Mouse (Mus musculus): ENCODE measurements around the gene Pkhd1. TPM values are rescaled to one million over a fixed set of nuclear protein-coding genes. Genes with fewer than 3 reads are reported as not detected.
"Not testable (repeated sequence)": the region's sequence is repeated elsewhere in the genome, so short reads cannot be mapped to it uniquely, and the experiment has no call there.

Pkhd1 gene
- total RNA-seq, 2 experiments from 2014 or later, result not detected

DNA sequence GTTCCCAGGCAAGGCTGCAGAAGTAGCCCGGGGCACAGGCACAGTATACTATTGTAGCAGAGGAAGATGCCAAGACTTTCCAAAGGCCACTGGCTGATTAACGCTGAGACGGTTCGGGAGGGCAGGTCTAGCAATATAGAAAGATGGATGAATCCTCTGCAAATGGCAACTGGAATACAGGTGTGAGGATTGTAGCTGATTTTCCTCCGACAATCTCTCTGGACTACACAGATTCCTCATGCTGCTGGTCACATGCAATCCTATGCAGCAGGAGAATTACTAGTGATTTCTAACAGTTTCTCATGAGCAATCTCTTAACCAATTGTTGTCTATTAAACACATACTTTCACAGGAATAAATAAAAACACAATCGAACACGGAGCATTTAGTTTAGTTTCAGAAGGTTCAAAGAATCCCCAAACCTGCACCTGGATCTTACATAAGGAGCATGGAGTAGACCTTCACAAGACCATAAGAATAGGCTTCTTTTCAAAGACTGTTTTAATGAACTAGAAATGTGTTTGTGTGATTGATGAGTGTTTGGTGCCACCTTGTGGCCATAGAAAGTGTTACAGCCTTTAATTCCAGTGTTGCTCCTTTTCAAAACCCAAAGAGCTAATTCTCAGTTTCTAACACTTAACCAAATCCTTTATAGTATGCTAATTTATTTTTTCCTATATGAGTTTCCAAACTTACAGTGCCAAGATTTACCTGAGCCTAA is 104.3 kb downstream of the Pkhd1 start:
- DNase-seq (ENCODE audit: low spot score), result no peak
- intact Hi-C loops (cut with DNase I), result loop anchor here (1.0 to 10.0 kb wide), 2 partner anchors 202 to 1309 kb away; partner anchors contain the start of gene Tfap2b

GRCm38 (mm10) chr1:20498965-20499364 is 118.9 kb downstream of the Pkhd1 start:
- no peak for DNase-seq (ENCODE audit: low spot score)
- intact Hi-C loops (cut with DNase I), result no loop called here

DNA sequence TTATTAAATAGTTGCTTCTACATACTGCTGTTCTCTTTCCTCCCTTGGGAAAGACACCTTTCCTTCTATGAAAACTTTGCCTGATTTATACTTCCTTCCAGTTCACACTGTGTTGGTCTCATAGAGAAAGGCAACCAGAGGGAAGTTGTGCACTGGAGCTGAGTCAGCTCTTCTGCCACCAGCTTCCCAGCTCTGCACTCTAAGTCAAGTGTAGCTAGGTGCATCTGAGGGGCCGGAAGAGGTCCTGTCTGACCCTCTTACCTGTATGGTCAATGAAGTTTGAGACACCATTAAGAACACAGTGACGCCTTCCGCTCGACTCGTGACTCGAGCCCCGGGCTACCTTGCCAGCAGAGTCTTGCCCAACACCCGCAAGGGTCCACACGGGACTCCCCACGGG is 131.8 kb downstream of the Pkhd1 start:
- intact Hi-C loops (cut with DNase I), result no loop called here
- DNase-seq (ENCODE audit: low spot score), result no peak

DNA sequence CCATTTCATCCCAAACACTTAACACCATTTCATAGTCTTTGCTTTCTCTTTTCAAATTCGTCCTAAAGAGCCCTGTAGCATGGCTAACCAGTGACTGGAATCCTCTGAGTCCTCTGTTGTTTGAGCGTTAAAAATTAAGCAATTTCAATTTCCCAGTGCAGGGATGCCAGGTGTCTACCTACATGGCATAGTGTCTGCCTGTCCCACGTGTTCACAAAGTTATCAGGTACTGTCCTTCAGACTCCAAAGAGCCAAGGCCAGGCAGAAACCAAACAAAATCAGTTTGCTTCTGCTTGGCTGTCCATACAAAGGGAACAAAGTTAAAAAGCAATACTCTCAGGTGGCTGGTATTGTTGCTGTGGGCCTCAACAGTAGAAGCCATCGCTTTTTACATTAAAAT is 136.0 kb downstream of the Pkhd1 start:
- no peak for DNase-seq (ENCODE audit: low spot score)
- intact Hi-C loops (cut with DNase I), result no loop called here

GRCm38 (mm10) chr1:20478695-20479094 is 139.2 kb downstream of the Pkhd1 start:
- intact Hi-C loops (cut with DNase I), result no loop called here
- DNase-seq (ENCODE audit: low spot score), result no peak

DNA sequence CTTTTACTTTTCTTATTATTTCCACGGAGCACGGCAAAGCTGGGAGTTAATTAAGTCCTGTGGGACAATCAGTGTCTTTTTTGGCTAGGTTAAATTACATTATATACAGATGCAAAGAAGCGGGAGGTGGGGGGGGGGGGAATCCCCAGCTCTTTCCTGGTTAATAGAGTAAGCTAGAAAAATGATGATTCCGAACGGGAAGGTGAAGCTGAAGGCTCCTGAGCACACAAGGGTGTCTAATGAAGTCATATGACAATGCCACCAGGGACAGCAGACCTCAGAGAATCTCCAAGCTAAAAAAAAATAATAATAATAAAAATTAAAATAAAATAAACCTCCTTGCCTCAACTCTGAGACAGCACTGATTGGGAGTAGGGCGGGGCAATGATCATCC is 139.6 kb downstream of the Pkhd1 start:
- no peak for DNase-seq (ENCODE audit: low spot score)
- intact Hi-C loops (cut with DNase I), result no loop called here

DNA sequence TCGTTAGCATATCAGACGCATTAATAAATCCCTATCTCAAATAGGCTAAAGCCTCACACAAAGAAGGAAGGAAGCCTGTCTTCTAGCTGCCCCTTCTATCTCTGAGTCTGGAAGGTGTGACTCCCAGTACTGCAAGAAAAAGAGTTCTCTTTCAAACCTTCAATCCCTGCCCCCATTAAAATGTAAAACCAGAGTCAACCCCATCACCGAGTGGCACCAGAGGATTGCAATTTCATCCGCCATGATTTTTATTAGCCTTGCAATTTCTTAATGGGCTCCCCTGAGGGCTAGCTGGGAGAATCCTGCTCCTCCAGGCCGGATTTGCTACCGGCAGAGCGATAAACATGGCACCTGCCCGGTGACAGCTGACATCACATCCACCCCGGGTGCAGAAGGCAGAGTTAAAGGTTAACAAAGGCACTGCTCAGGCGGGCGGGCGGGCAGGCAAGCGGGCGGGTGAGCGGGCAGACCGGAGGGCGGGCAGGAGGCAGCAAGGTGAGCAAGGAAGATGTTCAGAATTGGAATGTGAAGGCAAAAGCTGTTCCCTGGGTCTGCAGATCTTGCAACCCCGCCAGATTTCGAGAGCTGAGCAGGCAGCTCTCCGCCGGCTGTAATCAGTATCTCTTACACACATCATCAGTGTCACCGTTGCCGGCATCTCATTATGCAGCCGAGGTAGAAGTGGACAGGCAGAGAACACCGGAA is 140.2 kb downstream of the Pkhd1 start:
- DNase-seq (ENCODE audit: low spot score), result no peak
- intact Hi-C loops (cut with DNase I), result no loop called here

GRCm38 (mm10) chr1:20470770-20471169 is 147.1 kb downstream of the Pkhd1 start:
- no peak for DNase-seq (ENCODE audit: low spot score)
- intact Hi-C loops (cut with DNase I), result no loop called here

DNA sequence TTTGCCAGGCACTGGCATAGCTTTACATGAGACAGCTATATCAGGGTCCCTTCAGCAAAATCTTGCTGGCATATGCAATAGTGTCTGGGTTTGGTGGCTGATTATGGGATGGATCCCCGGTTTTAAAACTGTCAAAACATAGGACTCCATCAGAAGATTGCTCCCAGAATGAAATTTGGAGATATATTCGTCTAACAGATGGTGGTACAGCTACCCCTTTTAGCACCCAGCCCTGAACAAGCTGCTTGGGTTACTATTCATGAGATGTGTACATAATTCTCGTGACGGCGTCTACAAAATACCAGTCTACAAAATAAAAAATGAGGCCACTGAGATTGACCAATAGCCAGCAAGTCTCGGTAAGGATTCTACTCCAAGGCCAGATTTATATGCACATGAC is 147.5 kb downstream of the Pkhd1 start:
- DNase-seq (ENCODE audit: low spot score), result no peak
- intact Hi-C loops (cut with DNase I), result no loop called here

- intact Hi-C loops (cut with DNase I), result no loop called here
- DNase-seq (ENCODE audit: low spot score), result no peak
Observed at GRCm38 (mm10) chr1:20466481-20466880, 151.4 kb downstream of the Pkhd1 start.

- DNase-seq (ENCODE audit: low spot score), result no peak
- intact Hi-C loops (cut with DNase I), result no loop called here
Observed at GRCm38 (mm10) chr1:20454621-20455020, 163.2 kb downstream of the Pkhd1 start.

GRCm38 (mm10) chr1:20450074-20450473 is 167.8 kb downstream of the Pkhd1 start:
- no peak for DNase-seq (ENCODE audit: low spot score)
- intact Hi-C loops (cut with DNase I), result no loop called here

DNA sequence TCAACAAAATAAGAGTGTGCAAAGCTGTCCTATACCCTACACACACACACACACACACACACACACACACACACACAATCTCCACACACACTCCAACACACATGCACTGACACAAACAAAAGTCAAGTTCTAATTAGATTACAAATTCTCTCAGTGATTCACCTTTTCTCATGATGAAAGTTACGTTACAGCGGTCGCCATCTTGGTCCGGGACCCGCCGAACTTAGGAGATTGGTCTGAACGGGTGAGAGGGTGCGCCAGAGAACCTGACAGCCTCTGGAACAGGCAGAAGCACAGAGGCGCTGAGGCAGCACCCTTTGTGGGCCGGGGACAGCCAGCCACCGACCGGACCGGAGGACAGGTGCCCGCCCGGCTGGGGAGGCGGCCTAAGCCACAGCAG is 185.8 kb downstream of the Pkhd1 start:
- intact Hi-C loops (cut with DNase I), result not testable (repeated sequence)

GRCm38 (mm10) chr1:20429056-20429394 is 188.8 kb downstream of the Pkhd1 start:
- intact Hi-C loops (cut with DNase I), result no loop called here
- DNase-seq (ENCODE audit: low spot score), result no peak

More for the DNA sequence above, 185.8 kb downstream of the Pkhd1 start:
- not testable (repeated sequence) for DNase-seq (ENCODE audit: low spot score)

DNA sequence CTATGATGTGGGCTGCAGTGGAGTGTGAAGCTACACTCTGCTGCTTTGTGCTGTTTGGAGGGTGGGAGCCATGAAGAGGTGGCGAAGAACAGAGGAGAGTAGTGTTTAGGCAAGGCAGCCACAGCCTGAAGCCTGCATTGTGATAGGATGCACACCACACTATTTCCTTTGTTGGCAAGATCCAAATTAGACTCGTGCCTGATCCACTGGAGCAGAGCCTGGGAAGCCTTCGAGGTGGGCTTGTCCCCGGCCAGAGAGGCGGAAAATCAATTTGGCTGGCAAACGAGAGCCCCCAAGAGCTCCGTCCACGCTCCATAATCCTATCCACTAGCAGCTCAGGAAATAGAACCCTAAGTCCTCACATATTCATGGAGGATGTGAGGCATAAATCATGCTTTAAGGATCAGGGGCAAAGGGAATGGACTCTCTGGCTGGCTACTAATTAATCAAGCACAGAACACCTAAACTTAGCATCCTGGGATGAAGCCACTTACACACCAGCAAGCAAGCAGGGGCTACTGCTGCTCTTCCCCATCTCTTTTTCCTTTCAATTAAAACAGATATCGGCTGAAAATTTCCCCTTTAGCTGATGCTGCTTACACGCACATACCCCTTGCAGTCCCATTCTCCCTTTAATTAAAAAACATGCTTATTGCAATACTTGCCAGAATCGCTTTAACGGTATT is 189.4 kb downstream of the Pkhd1 start:
- intact Hi-C loops (cut with DNase I), result no loop called here
- DNase-seq (ENCODE audit: low spot score), result no peak

DNA sequence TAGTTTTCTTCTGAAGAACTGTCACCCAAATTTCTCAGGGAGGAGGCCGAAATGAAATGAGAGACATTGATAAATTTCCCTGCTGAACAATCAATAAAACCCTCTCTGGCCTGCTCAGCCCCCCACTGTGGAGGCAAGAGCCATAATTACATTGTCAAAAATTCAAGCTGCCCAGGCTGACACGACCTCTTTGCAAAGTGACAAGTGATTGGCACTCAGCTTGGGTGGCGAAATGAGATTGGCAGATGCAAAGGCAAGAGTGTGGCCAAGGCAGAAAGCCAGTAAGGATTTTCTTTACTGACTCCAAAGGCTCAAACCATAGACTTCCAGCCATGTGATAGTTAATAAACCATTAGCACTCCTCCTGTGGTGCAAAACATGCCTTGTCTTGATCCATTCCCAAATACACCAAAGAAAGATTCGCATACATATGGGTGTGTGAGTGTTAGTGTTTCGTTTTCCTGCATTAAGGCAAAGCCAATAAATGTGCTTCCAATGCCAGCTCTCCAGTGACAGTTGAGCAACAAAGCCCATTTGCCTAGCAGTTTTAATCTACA is 208.4 kb downstream of the Pkhd1 start:
- DNase-seq (ENCODE audit: low spot score), result no peak
- intact Hi-C loops (cut with DNase I), result no loop called here

- no peak for DNase-seq (ENCODE audit: low spot score)
- intact Hi-C loops (cut with DNase I), result no loop called here
Observed at GRCm38 (mm10) chr1:20398319-20398718, 219.5 kb downstream of the Pkhd1 start.

GRCm38 (mm10) chr1:20364437-20364836 is 253.4 kb downstream of the Pkhd1 start:
- intact Hi-C loops (cut with DNase I), result no loop called here
- DNase-seq (ENCODE audit: low spot score), result no peak

GRCm38 (mm10) chr1:20344651-20345050 is 273.2 kb downstream of the Pkhd1 start:
- no peak for DNase-seq (ENCODE audit: low spot score)
- intact Hi-C loops (cut with DNase I), result no loop called here

DNA sequence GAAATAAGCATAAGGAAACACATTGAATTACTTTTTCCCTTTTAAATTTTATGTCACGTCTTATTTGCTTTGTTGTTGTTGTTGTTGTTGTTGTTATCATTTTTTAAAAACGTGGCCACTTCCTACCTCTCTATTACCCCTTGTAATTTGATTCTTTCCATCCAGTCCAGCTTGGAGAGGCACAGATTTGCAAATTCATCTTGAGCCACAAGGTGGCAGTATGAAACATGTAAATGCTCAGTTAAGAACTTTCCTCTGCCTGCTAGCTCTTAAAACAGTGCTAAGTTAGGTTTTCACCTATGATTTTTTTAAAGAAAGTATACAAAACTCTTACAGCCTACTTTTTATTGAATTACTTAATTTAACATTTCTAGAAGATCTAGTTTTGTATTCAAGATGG is 306.4 kb downstream of the Pkhd1 start:
- intact Hi-C loops (cut with DNase I), result loop anchor here (1.0 kb wide), 1 partner anchor 202 kb away; no protein-coding TSS in a partner anchor
- no peak for DNase-seq (ENCODE audit: low spot score)

DNA sequence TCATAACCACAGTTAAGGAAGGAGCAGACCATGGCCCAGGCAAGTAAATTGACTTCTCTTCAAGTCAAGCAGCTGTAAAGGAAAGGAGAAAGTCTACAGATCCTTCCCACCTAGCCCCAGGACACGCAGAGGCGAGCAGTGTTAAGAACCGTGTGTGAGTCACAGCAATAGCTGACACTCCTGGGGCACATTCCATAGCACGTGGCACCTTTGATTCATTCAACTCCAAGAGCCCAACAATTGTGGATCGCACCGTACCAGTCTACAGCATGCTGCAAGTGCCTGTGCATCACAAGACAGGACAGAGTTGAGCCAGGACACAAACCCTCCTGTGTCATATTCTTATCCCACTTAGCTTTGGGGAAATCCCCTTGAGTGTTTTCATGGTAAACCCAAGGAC is 306.9 kb downstream of the Pkhd1 start:
- intact Hi-C loops (cut with DNase I), result loop anchor here (1.0 kb wide), 1 partner anchor 202 kb away; no protein-coding TSS in a partner anchor
- DNase-seq (ENCODE audit: low spot score), result no peak

Data from heart, postnatal 25 days (tissue).